Mouse (Mus musculus) erythroid progenitor cell, adult 5-6 weeks (primary cell): ENCODE data around the gene Fance. TPM values are rescaled to one million over a fixed set of nuclear protein-coding genes. Genes with fewer than 3 reads are reported as not detected.
A peak's percentile ranks its signal among the peaks of the same experiment; 100 is the strongest.

Source experiments
- ATAC-seq: replicated peaks from 2 replicates; pipeline ENCODE4 v1.8.0; 2016; ENCODE audit warnings: moderate number of reproducible peaks, mild to moderate bottlenecking, moderate TSS enrichment, inconsistent platforms; ENCODE audit not compliant: poor library complexity, low FRiP score, severe bottlenecking
- total RNA-seq, 2 experiments: library from RNA; stranded (forward) in 1 of 2; stranded (reverse) in 1 of 2; fragments of 150-400 nt in 1 of 2; fragments of 186-747, 209-891 nt in 1 of 2; gene quantifications; 2 replicates each; pipeline versions ENCODE4 v1.2.3 to v1.2.4; 2015 to 2017; ENCODE audit warnings: low replicate concordance in 2 of 2

Fance gene
- total RNA-seq, 2 experiments from 2014 or later = 0.76 to 10.5 TPM

- ATAC-seq = no peak
Observed at GRCm38 (mm10) chr17:28290262-28290661, 23.1 kb upstream of the Fance start.

- no peak for ATAC-seq
Observed at GRCm38 (mm10) chr17:28290671-28291070, 22.6 kb upstream of the Fance start.

- no peak for ATAC-seq
Observed at GRCm38 (mm10) chr17:28291346-28291745, 22.0 kb upstream of the Fance start.

GRCm38 (mm10) chr17:28293716-28294115 lies 19.6 kb upstream of the Fance start:
- ATAC-seq = no peak

- ATAC-seq = no peak
Observed at GRCm38 (mm10) chr17:28294449-28295333, 18.6 kb upstream of the Fance start.

GRCm38 (mm10) chr17:28298888-28299287 lies 14.4 kb upstream of the Fance start:
- no peak for ATAC-seq

- no peak for ATAC-seq
Observed at GRCm38 (mm10) chr17:28299669-28300320, 13.5 kb upstream of the Fance start.

- ATAC-seq = no peak
Observed at GRCm38 (mm10) chr17:28300323-28300722, 13.0 kb upstream of the Fance start.

- ATAC-seq = no peak
Observed at GRCm38 (mm10) chr17:28300850-28301249, 12.5 kb upstream of the Fance start.

- ATAC-seq = no peak
Observed at GRCm38 (mm10) chr17:28305172-28305571, 8.1 kb upstream of the Fance start.

GRCm38 (mm10) chr17:28308297-28309195 lies 4.8 kb upstream of the Fance start:
- peak; percentile 52; the same call in 1 of the 2 replicates for ATAC-seq

- ATAC-seq = no peak
Observed at GRCm38 (mm10) chr17:28310831-28311230, 2.5 kb upstream of the Fance start.

GRCm38 (mm10) chr17:28311366-28312132 lies 1.8 kb upstream of the Fance start:
- ATAC-seq = no peak

GRCm38 (mm10) chr17:28312232-28313211 lies 797 bp upstream of the Fance start:
- ATAC-seq = peak; percentile 43; the same call in 1 of the 2 replicates

- ATAC-seq = no peak
Observed at GRCm38 (mm10) chr17:28313880-28314225, 534 bp downstream of the Fance start.

- ATAC-seq = no peak
Observed at GRCm38 (mm10) chr17:28315611-28316160, 2.4 kb downstream of the Fance start.

- no peak for ATAC-seq
Observed at GRCm38 (mm10) chr17:28316476-28316875, 3.2 kb downstream of the Fance start.

GRCm38 (mm10) chr17:28317091-28317490 lies 3.8 kb downstream of the Fance start:
- no peak for ATAC-seq
